Mouse (Mus musculus) limb, embryonic 12.5 days (tissue): ENCODE measurements around the gene Mad1l1. TPM values are rescaled to one million over a fixed set of nuclear protein-coding genes. Genes with fewer than 3 reads are reported as not detected.
A peak's percentile ranks its signal among the peaks of the same experiment; 100 is the strongest.

Source experiments
- ATAC-seq: fragments of 200-750 bp; cut with Nextera tagmentation; 2 replicates; pipeline ENCODE4 v1.8.0; 2017; ENCODE audit warnings: low read depth, moderate TSS enrichment; ENCODE audit not compliant: insufficient number of reproducible peaks, insufficient read depth, low FRiP score, low TSS enrichment
- H3K27ac ChIP-seq: fragments of 300-500 bp; sonication (generic); 2 replicates; pipeline ENCODE4 v1.5.1; 2016; ENCODE audit warnings: mild to moderate bottlenecking, moderate library complexity
- H3K27me3 ChIP-seq: fragments of 300-500 bp; sonication (generic); 2 replicates; pipeline ENCODE4 v1.6.1; 2016; ENCODE audit warnings: mild to moderate bottlenecking, moderate library complexity
- H3K36me3 ChIP-seq: fragments of 300-500 bp; sonication (generic); 2 replicates; pipeline ENCODE4 v1.6.1; 2016; ENCODE audit warnings: mild to moderate bottlenecking, moderate library complexity
- H3K4me1 ChIP-seq: fragments of 300-500 bp; sonication (generic); replicated peaks from 2 replicates; pipeline ENCODE4 v1.6.1; 2016
- H3K4me2 ChIP-seq: fragments of 300-500 bp; sonication (generic); 2 replicates; pipeline ENCODE4 v1.6.1; 2016; ENCODE audit warnings: mild to moderate bottlenecking, moderate library complexity
- H3K4me3 ChIP-seq: fragments of 300-500 bp; sonication (generic); replicated peaks from 2 replicates; pipeline ENCODE4 v1.5.1; 2016; ENCODE audit warnings: mild to moderate bottlenecking
- H3K9ac ChIP-seq: fragments of 300-500 bp; sonication (generic); replicated peaks from 2 replicates; pipeline ENCODE4 v1.6.1; 2016; ENCODE audit warnings: mild to moderate bottlenecking, moderate library complexity
- H3K9me3 ChIP-seq: fragments of 300-500 bp; sonication (generic); 2 replicates; pipeline ENCODE4 v1.6.1; 2016; ENCODE audit warnings: mild to moderate bottlenecking, moderate library complexity
- WGBS: fragments of 180-500 bp; shearing (Covaris S2); methylation state at CpG from one replicate; pipeline ENCODE4 v1.1.7; 2016; 5-methylcytosine and 5-hydroxymethylcytosine counted together
- polyA plus RNA-seq: library from polyadenylated mRNA; unstranded; fragments of >200 nt; fragmentation: Nextera tagmentation; extraction: Ambion mirVana; gene quantifications from 2 replicates; pipeline ENCODE4 v1.2.1, GENCODE M21; 2016

The Mad1l1 gene
- polyA plus RNA-seq, 1 experiment from 2014 or later: 55.9 TPM

GRCm38 (mm10) chr5:140084341-140084740, 237.0 kb downstream of the Mad1l1 start:
- WGBS: 92% methylated on average over 6 of the region's 6 CpGs
- Histone ChIP-seq H3K27me3 (no peaks in the 10 kb centered on the region), H3K4me1 (peaks cover 19% of the 10 kb centered on the region), H3K9ac (no peak overlapping the region), H3K9me3 (no peaks in the 10 kb centered on the region), H3K4me3 (no peak overlapping the region), H3K4me2 (no peak overlapping the region), H3K36me3 (peaks cover 47% of the 10 kb centered on the region), H3K27ac (no peak overlapping the region)
- no peak for ATAC-seq

- peaks cover 47% of the 10 kb centered on the region for H3K36me3 ChIP-seq
- no peak overlapping the region for H3K9ac ChIP-seq
Measured at GRCm38 (mm10) chr5:140083911-140084310, 237.4 kb downstream of the Mad1l1 start.

GRCm38 (mm10) chr5:140082204-140082812, 239.0 kb downstream of the Mad1l1 start:
- H3K9me3 ChIP-seq: no peaks in the 10 kb centered on the region
- WGBS: 35% methylated on average over 11 of the region's 11 CpGs
- no peaks in the 10 kb centered on the region for H3K27me3 ChIP-seq
- no peak overlapping the region for H3K4me3 ChIP-seq
- H3K36me3 ChIP-seq: peaks cover 33% of the 10 kb centered on the region
- peak; percentile 45; the same call in 1 of the 2 replicates for ATAC-seq
- H3K4me2 ChIP-seq: no peak overlapping the region
- H3K9ac ChIP-seq: no peak overlapping the region
- peak overlapping the region; percentile 31; the same call in 1 of the 2 replicates for H3K27ac ChIP-seq
- peaks cover 25% of the 10 kb centered on the region for H3K4me1 ChIP-seq

More at GRCm38 (mm10) chr5:140083911-140084310, 237.4 kb downstream of the Mad1l1 start:
- Histone ChIP-seq H3K27me3 (no peaks in the 10 kb centered on the region), H3K27ac (no peak overlapping the region), H3K4me2 (no peak overlapping the region), H3K4me1 (peaks cover 19% of the 10 kb centered on the region), H3K4me3 (no peak overlapping the region), H3K9me3 (no peaks in the 10 kb centered on the region)
- no peak for ATAC-seq
- 67% methylated on average over 5 of the region's 5 CpGs for WGBS

- Histone ChIP-seq H3K27me3 (no peaks in the 10 kb centered on the region), H3K4me3 (no peak overlapping the region), H3K4me1 (peaks cover 23% of the 10 kb centered on the region), H3K9ac (no peak overlapping the region), H3K27ac (no peak overlapping the region), H3K36me3 (peaks cover 21% of the 10 kb centered on the region), H3K4me2 (no peak overlapping the region), H3K9me3 (no peaks in the 10 kb centered on the region)
- WGBS: 82% methylated on average over 10 of the region's 10 CpGs
- no peak for ATAC-seq
Measured at GRCm38 (mm10) chr5:140081084-140081483, 240.3 kb downstream of the Mad1l1 start.

GRCm38 (mm10) chr5:140079511-140079910, 241.8 kb downstream of the Mad1l1 start:
- ATAC-seq: no peak
- WGBS: 92% methylated on average over 4 of the region's 4 CpGs
- peaks cover 11% of the 10 kb centered on the region for H3K36me3 ChIP-seq

GRCm38 (mm10) chr5:140078406-140078805, 242.9 kb downstream of the Mad1l1 start:
- no peaks in the 10 kb centered on the region for H3K27me3 ChIP-seq
- no peak overlapping the region for H3K4me3 ChIP-seq
- ATAC-seq: no peak
- 60% methylated on average over 3 of the region's 3 CpGs for WGBS
- no peaks in the 10 kb centered on the region for H3K9me3 ChIP-seq
- no peak overlapping the region for H3K27ac ChIP-seq
- peaks cover 7% of the 10 kb centered on the region for H3K36me3 ChIP-seq
- no peak overlapping the region for H3K4me2 ChIP-seq
- peaks cover 32% of the 10 kb centered on the region for H3K4me1 ChIP-seq
- no peak overlapping the region for H3K9ac ChIP-seq

More at GRCm38 (mm10) chr5:140079511-140079910, 241.8 kb downstream of the Mad1l1 start:
- no peaks in the 10 kb centered on the region for H3K27me3 ChIP-seq
- no peak overlapping the region for H3K27ac ChIP-seq
- H3K4me2 ChIP-seq: no peak overlapping the region
- no peak overlapping the region for H3K4me3 ChIP-seq
- H3K9ac ChIP-seq: no peak overlapping the region
- peaks cover 22% of the 10 kb centered on the region for H3K4me1 ChIP-seq
- no peaks in the 10 kb centered on the region for H3K9me3 ChIP-seq

GRCm38 (mm10) chr5:140076438-140076837, 244.9 kb downstream of the Mad1l1 start:
- Histone ChIP-seq H3K4me1 (peaks cover 23% of the 10 kb centered on the region), H3K27me3 (no peaks in the 10 kb centered on the region), H3K4me2 (no peak overlapping the region), H3K9me3 (no peaks in the 10 kb centered on the region), H3K9ac (no peak overlapping the region), H3K27ac (no peak overlapping the region), H3K36me3 (peaks cover 10% of the 10 kb centered on the region), H3K4me3 (no peak overlapping the region)
- ATAC-seq: no peak
- 84% methylated on average over 2 of the region's 2 CpGs for WGBS

GRCm38 (mm10) chr5:140073671-140074116, 247.7 kb downstream of the Mad1l1 start:
- H3K9ac ChIP-seq: no peak overlapping the region
- 32% methylated on average over 12 of the region's 12 CpGs for WGBS
- peaks cover 17% of the 10 kb centered on the region for H3K36me3 ChIP-seq
- H3K4me1 ChIP-seq: peaks cover 24% of the 10 kb centered on the region
- no peak overlapping the region for H3K27ac ChIP-seq
- no peak for ATAC-seq
- no peaks in the 10 kb centered on the region for H3K9me3 ChIP-seq
- H3K4me3 ChIP-seq: no peak overlapping the region
- no peak overlapping the region for H3K4me2 ChIP-seq
- H3K27me3 ChIP-seq: no peaks in the 10 kb centered on the region

- no peaks in the 10 kb centered on the region for H3K27me3 ChIP-seq
- WGBS: 33% methylated on average over 1 of the region's 1 CpGs
- no peak overlapping the region for H3K27ac ChIP-seq
- H3K36me3 ChIP-seq: peaks cover 17% of the 10 kb centered on the region
- ATAC-seq: no peak
- H3K4me1 ChIP-seq: peaks cover 24% of the 10 kb centered on the region
- H3K4me3 ChIP-seq: no peak overlapping the region
- no peak overlapping the region for H3K9ac ChIP-seq
- no peaks in the 10 kb centered on the region for H3K9me3 ChIP-seq
- H3K4me2 ChIP-seq: no peak overlapping the region
Measured at GRCm38 (mm10) chr5:140073148-140073670, 248.1 kb downstream of the Mad1l1 start.

- Histone ChIP-seq H3K36me3 (peaks cover 28% of the 10 kb centered on the region), H3K4me2 (no peak overlapping the region), H3K27me3 (no peaks in the 10 kb centered on the region), H3K9me3 (no peaks in the 10 kb centered on the region), H3K4me3 (no peak overlapping the region), H3K4me1 (peaks cover 32% of the 10 kb centered on the region), H3K27ac (no peak overlapping the region), H3K9ac (no peak overlapping the region)
- WGBS: 85% methylated on average over 5 of the region's 5 CpGs
- ATAC-seq: no peak
Measured at GRCm38 (mm10) chr5:140068506-140068905, 252.8 kb downstream of the Mad1l1 start.

- H3K4me1 ChIP-seq: peaks cover 28% of the 10 kb centered on the region
- no peaks in the 10 kb centered on the region for H3K27me3 ChIP-seq
- H3K9ac ChIP-seq: no peak overlapping the region
- 0 out of 2 replicates have a peak overlapping the region, but pooled peaks have one; percentile 2 for H3K27ac ChIP-seq
- no peak overlapping the region for H3K4me3 ChIP-seq
- no peak for ATAC-seq
- peaks cover 32% of the 10 kb centered on the region for H3K36me3 ChIP-seq
- WGBS: 39% methylated on average over 3 of the region's 3 CpGs
- no peak overlapping the region for H3K4me2 ChIP-seq
- no peaks in the 10 kb centered on the region for H3K9me3 ChIP-seq
Measured at GRCm38 (mm10) chr5:140068051-140068450, 253.3 kb downstream of the Mad1l1 start.
